Mouse (Mus musculus): Measurements from ENCODE around the gene Sumo2.
A peak's percentile ranks its signal among the peaks of the same experiment; 100 is the strongest.

GRCm38 (mm10) chr11:115475758-115476237 lies 60.3 kb downstream of the Sumo2 start:
- 0 out of 2 replicates have a peak, but pooled peaks have one; percentile 10 for TF ChIP-seq POLR2A (IDR thresholded peaks at IDR 0.05; ENCODE audit: insufficient read depth, low read depth, low read length)
- TF ChIP-seq CTCF (IDR thresholded peaks at IDR 0.05; ENCODE audit: insufficient read depth, low read depth, low read length): no peak

Measured in olfactory bulb, adult 2 months (tissue).